Mouse (Mus musculus) embryonic facial prominence, embryonic 12.5 days (tissue): ENCODE data around the gene Prkn. TPM values are rescaled to one million over a fixed set of nuclear protein-coding genes. Genes with fewer than 3 reads are reported as not detected.

Experiments
- ATAC-seq: fragments of 200-750 bp; cut with Nextera tagmentation; 2 replicates; pipeline ENCODE4 v1.8.0; 2017; ENCODE audit not compliant: insufficient number of reproducible peaks, insufficient read depth, low FRiP score, low TSS enrichment
- H3K27ac ChIP-seq: fragments of 300-500 bp; sonication (generic); 2 replicates; pipeline ENCODE4 v1.5.1; 2016; ENCODE audit warnings: mild to moderate bottlenecking
- H3K27me3 ChIP-seq: fragments of 300-500 bp; sonication (generic); 2 replicates; pipeline ENCODE4 v1.6.1; 2016; ENCODE audit warnings: mild to moderate bottlenecking, moderate library complexity
- H3K36me3 ChIP-seq: fragments of 300-500 bp; sonication (generic); 2 replicates; pipeline ENCODE4 v1.6.1; 2016; ENCODE audit warnings: mild to moderate bottlenecking
- H3K4me1 ChIP-seq: fragments of 300-500 bp; sonication (generic); 2 replicates; pipeline ENCODE4 v1.6.1; 2016
- H3K4me2 ChIP-seq: fragments of 300-500 bp; sonication (generic); replicated peaks from 2 replicates; pipeline ENCODE4 v1.6.1; 2016; ENCODE audit warnings: mild to moderate bottlenecking, moderate library complexity
- H3K4me3 ChIP-seq: fragments of 300-500 bp; sonication (generic); 2 replicates; pipeline ENCODE4 v1.5.1; 2016; ENCODE audit warnings: mild to moderate bottlenecking
- H3K9ac ChIP-seq: fragments of 300-500 bp; sonication (generic); 2 replicates; pipeline ENCODE4 v1.6.1; 2016; ENCODE audit warnings: mild to moderate bottlenecking, moderate library complexity
- H3K9me3 ChIP-seq: fragments of 300-500 bp; sonication (generic); 2 replicates; pipeline ENCODE4 v1.6.1; 2016; ENCODE audit warnings: mild to moderate bottlenecking, moderate library complexity
- WGBS: fragments of 180-500 bp; shearing (Covaris S2); methylation state at CpG from one replicate; pipeline ENCODE4 v1.1.7; 2016; 5-methylcytosine and 5-hydroxymethylcytosine counted together
- polyA plus RNA-seq: library from polyadenylated mRNA; unstranded; fragments of >200 nt; fragmentation: Nextera tagmentation; extraction: Ambion mirVana; gene quantifications from 2 replicates; pipeline ENCODE4 v1.2.1, GENCODE M21; 2016

Gene Prkn
- polyA plus RNA-seq, 1 experiment from 2014 or later: 1.8 TPM

- ATAC-seq: no peak
- H3K9me3 ChIP-seq: no peaks in the 10 kb centered on the region
- H3K4me2 ChIP-seq: no peak overlapping the region
- H3K9ac ChIP-seq: no peak overlapping the region
- no peak overlapping the region for H3K4me3 ChIP-seq
- no peak overlapping the region for H3K27ac ChIP-seq
- WGBS: 89% methylated on average over 4 of the region's 4 CpGs
- H3K36me3 ChIP-seq: no peaks in the 10 kb centered on the region
- H3K4me1 ChIP-seq: no peaks in the 10 kb centered on the region
- H3K27me3 ChIP-seq: no peaks in the 10 kb centered on the region
Observed at GRCm38 (mm10) chr17:11844436-11844835, 1004.3 kb downstream of the Prkn start.

GRCm38 (mm10) chr17:11844989-11845388 is 1004.8 kb downstream of the Prkn start:
- H3K36me3 ChIP-seq: no peaks in the 10 kb centered on the region
- no peaks in the 10 kb centered on the region for H3K4me1 ChIP-seq
- H3K4me2 ChIP-seq: no peak overlapping the region
- no peak for ATAC-seq
- H3K4me3 ChIP-seq: no peak overlapping the region
- WGBS: 89% methylated on average over 3 of the region's 3 CpGs
- no peaks in the 10 kb centered on the region for H3K27me3 ChIP-seq
- no peaks in the 10 kb centered on the region for H3K9me3 ChIP-seq
- no peak overlapping the region for H3K27ac ChIP-seq
- no peak overlapping the region for H3K9ac ChIP-seq

GRCm38 (mm10) chr17:11845506-11845905 is 1005.3 kb downstream of the Prkn start:
- Histone ChIP-seq H3K27me3 (no peaks in the 10 kb centered on the region), H3K36me3 (no peaks in the 10 kb centered on the region), H3K9me3 (no peaks in the 10 kb centered on the region), H3K4me1 (no peaks in the 10 kb centered on the region), H3K9ac (no peak overlapping the region), H3K4me2 (no peak overlapping the region), H3K27ac (no peak overlapping the region), H3K4me3 (no peak overlapping the region)
- 57% methylated on average over 2 of the region's 2 CpGs for WGBS
- no peak for ATAC-seq

- H3K4me1 ChIP-seq: peaks cover 6% of the 10 kb centered on the region; the same call in 1 of the 2 replicates
- H3K27ac ChIP-seq: no peak overlapping the region
- no peak overlapping the region for H3K9ac ChIP-seq
- no peaks in the 10 kb centered on the region for H3K36me3 ChIP-seq
- no peaks in the 10 kb centered on the region for H3K27me3 ChIP-seq
- 62% methylated on average over 10 of the region's 10 CpGs for WGBS
- no peaks in the 10 kb centered on the region for H3K9me3 ChIP-seq
- no peak overlapping the region for H3K4me3 ChIP-seq
- no peak for ATAC-seq
- no peak overlapping the region for H3K4me2 ChIP-seq
Observed at GRCm38 (mm10) chr17:11854571-11854970, 1014.4 kb downstream of the Prkn start.

- ATAC-seq: no peak
- 89% methylated on average over 7 of the region's 7 CpGs for WGBS
- no peak overlapping the region for H3K4me3 ChIP-seq
Observed at GRCm38 (mm10) chr17:11858772-11859405, 1018.7 kb downstream of the Prkn start.

GRCm38 (mm10) chr17:11861178-11861577 is 1021.0 kb downstream of the Prkn start:
- Histone ChIP-seq H3K9ac (no peak overlapping the region), H3K27me3 (no peaks in the 10 kb centered on the region), H3K4me2 (no peak overlapping the region), H3K4me1 (no peaks in the 10 kb centered on the region), H3K4me3 (no peak overlapping the region), H3K27ac (no peak overlapping the region), H3K9me3 (no peaks in the 10 kb centered on the region), H3K36me3 (no peaks in the 10 kb centered on the region)
- WGBS: 95% methylated on average over 6 of the region's 6 CpGs
- no peak for ATAC-seq

More at GRCm38 (mm10) chr17:11858772-11859405, 1018.7 kb downstream of the Prkn start:
- Histone ChIP-seq H3K27ac (no peak overlapping the region), H3K36me3 (no peaks in the 10 kb centered on the region), H3K9me3 (no peaks in the 10 kb centered on the region), H3K27me3 (no peaks in the 10 kb centered on the region), H3K9ac (no peak overlapping the region), H3K4me2 (no peak overlapping the region), H3K4me1 (peaks cover 6% of the 10 kb centered on the region; the same call in 1 of the 2 replicates)

GRCm38 (mm10) chr17:11862360-11862759 is 1022.2 kb downstream of the Prkn start:
- 0 out of 2 replicates have a peak, but pooled peaks cover 2% of the 10 kb centered on the region for H3K4me1 ChIP-seq
- H3K4me3 ChIP-seq: no peak overlapping the region
- no peaks in the 10 kb centered on the region for H3K36me3 ChIP-seq
- H3K9ac ChIP-seq: no peak overlapping the region
- no peaks in the 10 kb centered on the region for H3K9me3 ChIP-seq
- 77% methylated on average over 2 of the region's 2 CpGs for whole genome bisulfite sequencing
- no peaks in the 10 kb centered on the region for H3K27me3 ChIP-seq
- no peak overlapping the region for H3K4me2 ChIP-seq
- no peak overlapping the region for H3K27ac ChIP-seq
- ATAC-seq: no peak

- Histone ChIP-seq H3K27ac (no peak overlapping the region), H3K36me3 (no peaks in the 10 kb centered on the region), H3K4me2 (no peak overlapping the region), H3K9me3 (no peaks in the 10 kb centered on the region), H3K27me3 (no peaks in the 10 kb centered on the region), H3K9ac (no peak overlapping the region), H3K4me3 (no peak overlapping the region), H3K4me1 (0 out of 2 replicates have a peak, but pooled peaks cover 5% of the 10 kb centered on the region)
- ATAC-seq: no peak
- WGBS: 92% methylated on average over 11 of the region's 11 CpGs
Observed at GRCm38 (mm10) chr17:11863017-11863416, 1022.8 kb downstream of the Prkn start.

- Histone ChIP-seq H3K4me3 (no peak overlapping the region), H3K27me3 (no peaks in the 10 kb centered on the region), H3K36me3 (no peaks in the 10 kb centered on the region), H3K27ac (no peak overlapping the region), H3K9me3 (no peaks in the 10 kb centered on the region), H3K4me2 (no peak overlapping the region), H3K4me1 (0 out of 2 replicates have a peak, but pooled peaks cover 5% of the 10 kb centered on the region), H3K9ac (no peak overlapping the region)
- 81% methylated on average over 3 of the region's 3 CpGs for WGBS
- no peak for ATAC-seq
Observed at GRCm38 (mm10) chr17:11866231-11866630, 1026.0 kb downstream of the Prkn start.

GRCm38 (mm10) chr17:11867334-11868095 is 1027.3 kb downstream of the Prkn start:
- 69% methylated on average over 13 of the region's 13 CpGs for WGBS
- H3K27ac ChIP-seq: no peak overlapping the region
- no peak overlapping the region for H3K9ac ChIP-seq
- no peaks in the 10 kb centered on the region for H3K27me3 ChIP-seq
- H3K9me3 ChIP-seq: no peaks in the 10 kb centered on the region
- H3K36me3 ChIP-seq: no peaks in the 10 kb centered on the region
- H3K4me2 ChIP-seq: no peak overlapping the region
- no peak for ATAC-seq
- H3K4me1 ChIP-seq: 0 out of 2 replicates have a peak, but pooled peaks cover 5% of the 10 kb centered on the region
- H3K4me3 ChIP-seq: no peak overlapping the region

GRCm38 (mm10) chr17:11870546-11870945 is 1030.4 kb downstream of the Prkn start:
- no peaks in the 10 kb centered on the region for H3K27me3 ChIP-seq

GRCm38 (mm10) chr17:11876240-11876639 is 1036.1 kb downstream of the Prkn start:
- Histone ChIP-seq H3K9ac (no peak overlapping the region), H3K9me3 (no peaks in the 10 kb centered on the region), H3K4me2 (no peak overlapping the region), H3K27ac (no peak overlapping the region), H3K36me3 (no peaks in the 10 kb centered on the region), H3K27me3 (no peaks in the 10 kb centered on the region), H3K4me3 (no peak overlapping the region), H3K4me1 (no peaks in the 10 kb centered on the region)
- ATAC-seq: no peak
- 63% methylated on average over 2 of the region's 2 CpGs for WGBS

More at GRCm38 (mm10) chr17:11870546-11870945, 1030.4 kb downstream of the Prkn start:
- no peak overlapping the region for H3K4me3 ChIP-seq
- H3K4me2 ChIP-seq: no peak overlapping the region
- no peaks in the 10 kb centered on the region for H3K36me3 ChIP-seq
- WGBS: 89% methylated on average over 10 of the region's 10 CpGs
- no peak overlapping the region for H3K27ac ChIP-seq
- H3K9ac ChIP-seq: no peak overlapping the region
- H3K9me3 ChIP-seq: no peaks in the 10 kb centered on the region
- ATAC-seq: no peak
- 0 out of 2 replicates have a peak, but pooled peaks cover 5% of the 10 kb centered on the region for H3K4me1 ChIP-seq
